Mouse (Mus musculus): Measurements from ENCODE around the gene Zfp784. TPM values are rescaled to one million over a fixed set of nuclear protein-coding genes. Genes with fewer than 3 reads are reported as not detected.

The Zfp784 gene
- polyA plus RNA-seq, 1 experiment = 7.7 TPM

- 45% methylated on average over 11 of the region's 11 CpGs for WGBS
- H3K27me3 ChIP-seq (ENCODE audit: control insufficient read depth, insufficient read depth, low read length) = peaks cover 42% of the 10 kb centered on the region
- no peak for TF ChIP-seq POLR2A (IDR thresholded peaks at IDR 0.05; ENCODE audit: low read depth, low read length)
- TF ChIP-seq CTCF (IDR thresholded peaks at IDR 0.05; ENCODE audit: extremely low read depth, insufficient read length, insufficient replicate concordance, low read depth, low read length) = no peak
- H3K4me3 ChIP-seq (ENCODE audit: low read depth, low read length) = no peak overlapping the region
- no peak overlapping the region for H3K27ac ChIP-seq (ENCODE audit: insufficient read depth, low read depth, low read length)
- no peaks in the 10 kb centered on the region for H3K36me3 ChIP-seq (ENCODE audit: control insufficient read depth, insufficient read depth, low read length)
- peaks cover 9% of the 10 kb centered on the region for H3K4me1 ChIP-seq (ENCODE audit: control insufficient read depth, insufficient read depth, insufficient read length, low read length)
Measured at GRCm38 (mm10) chr7:5057804-5058203, 19.6 kb upstream of the Zfp784 start.

GRCm38 (mm10) chr7:5057381-5057780, 19.1 kb upstream of the Zfp784 start:
- no peak overlapping the region for H3K4me3 ChIP-seq (ENCODE audit: low read depth, low read length)
- no peak overlapping the region for H3K27ac ChIP-seq (ENCODE audit: insufficient read depth, low read depth, low read length)
- no peak for TF ChIP-seq CTCF (IDR thresholded peaks at IDR 0.05; ENCODE audit: extremely low read depth, insufficient read length, insufficient replicate concordance, low read depth, low read length)
- TF ChIP-seq POLR2A (IDR thresholded peaks at IDR 0.05; ENCODE audit: low read depth, low read length) = no peak
- H3K27me3 ChIP-seq (ENCODE audit: control insufficient read depth, insufficient read depth, low read length) = peaks cover 46% of the 10 kb centered on the region
- no peaks in the 10 kb centered on the region for H3K36me3 ChIP-seq (ENCODE audit: control insufficient read depth, insufficient read depth, low read length)
- peaks cover 10% of the 10 kb centered on the region for H3K4me1 ChIP-seq (ENCODE audit: control insufficient read depth, insufficient read depth, insufficient read length, low read length)
- 40% methylated on average over 8 of the region's 8 CpGs for WGBS

GRCm38 (mm10) chr7:5056651-5057263, 18.5 kb upstream of the Zfp784 start:
- WGBS = 4% methylated on average over 55 of the region's 55 CpGs
- no peaks in the 10 kb centered on the region for H3K36me3 ChIP-seq (ENCODE audit: control insufficient read depth, insufficient read depth, low read length)
- no peak overlapping the region for H3K27ac ChIP-seq (ENCODE audit: insufficient read depth, low read depth, low read length)
- H3K4me1 ChIP-seq (ENCODE audit: control insufficient read depth, insufficient read depth, insufficient read length, low read length) = peaks cover 10% of the 10 kb centered on the region
- H3K4me3 ChIP-seq (ENCODE audit: low read depth, low read length) = peak overlapping the region; percentile 28
- peaks cover 53% of the 10 kb centered on the region for H3K27me3 ChIP-seq (ENCODE audit: control insufficient read depth, insufficient read depth, low read length)
- TF ChIP-seq CTCF (IDR thresholded peaks at IDR 0.05; ENCODE audit: extremely low read depth, insufficient read length, insufficient replicate concordance, low read depth, low read length) (no peak), POLR2A (IDR thresholded peaks at IDR 0.05; ENCODE audit: low read depth, low read length) (no peak)

- 19% methylated on average over 32 of the region's 32 CpGs for WGBS
- Histone ChIP-seq H3K27me3 (ENCODE audit: control insufficient read depth, insufficient read depth, low read length) (peaks cover 65% of the 10 kb centered on the region), H3K4me1 (ENCODE audit: control insufficient read depth, insufficient read depth, insufficient read length, low read length) (peaks cover 6% of the 10 kb centered on the region), H3K4me3 (ENCODE audit: low read depth, low read length) (no peak overlapping the region), H3K27ac (ENCODE audit: insufficient read depth, low read depth, low read length) (no peak overlapping the region), H3K36me3 (ENCODE audit: control insufficient read depth, insufficient read depth, low read length) (no peaks in the 10 kb centered on the region)
- no peak for TF ChIP-seq CTCF (IDR thresholded peaks at IDR 0.05; ENCODE audit: extremely low read depth, insufficient read length, insufficient replicate concordance, low read depth, low read length)
- TF ChIP-seq POLR2A (IDR thresholded peaks at IDR 0.05; ENCODE audit: low read depth, low read length) = no peak
Measured at GRCm38 (mm10) chr7:5053456-5054179, 15.4 kb upstream of the Zfp784 start.

GRCm38 (mm10) chr7:5052931-5053343, 14.7 kb upstream of the Zfp784 start:
- TF ChIP-seq POLR2A (IDR thresholded peaks at IDR 0.05; ENCODE audit: low read depth, low read length) (no peak), CTCF (IDR thresholded peaks at IDR 0.05; ENCODE audit: extremely low read depth, insufficient read length, insufficient replicate concordance, low read depth, low read length) (no peak)
- Histone ChIP-seq H3K4me3 (ENCODE audit: low read depth, low read length) (peak overlapping the region; percentile 18), H3K36me3 (ENCODE audit: control insufficient read depth, insufficient read depth, low read length) (no peaks in the 10 kb centered on the region), H3K27me3 (ENCODE audit: control insufficient read depth, insufficient read depth, low read length) (peaks cover 64% of the 10 kb centered on the region), H3K27ac (ENCODE audit: insufficient read depth, low read depth, low read length) (no peak overlapping the region), H3K4me1 (ENCODE audit: control insufficient read depth, insufficient read depth, insufficient read length, low read length) (peaks cover 6% of the 10 kb centered on the region)
- WGBS = 8% methylated on average over 45 of the region's 45 CpGs

- Histone ChIP-seq H3K4me1 (ENCODE audit: control insufficient read depth, insufficient read depth, insufficient read length, low read length) (peaks cover 6% of the 10 kb centered on the region), H3K4me3 (ENCODE audit: low read depth, low read length) (peak overlapping the region; percentile 18; the same call in 1 of the 2 replicates), H3K27ac (ENCODE audit: insufficient read depth, low read depth, low read length) (no peak overlapping the region), H3K27me3 (ENCODE audit: control insufficient read depth, insufficient read depth, low read length) (peaks cover 64% of the 10 kb centered on the region), H3K36me3 (ENCODE audit: control insufficient read depth, insufficient read depth, low read length) (no peaks in the 10 kb centered on the region)
- 9% methylated on average over 12 of the region's 12 CpGs for WGBS
- TF ChIP-seq CTCF (IDR thresholded peaks at IDR 0.05; ENCODE audit: extremely low read depth, insufficient read length, insufficient replicate concordance, low read depth, low read length) (no peak), POLR2A (IDR thresholded peaks at IDR 0.05; ENCODE audit: low read depth, low read length) (no peak)
Measured at GRCm38 (mm10) chr7:5052438-5052837, 14.2 kb upstream of the Zfp784 start.
